Mouse (Mus musculus) stomach, postnatal 0 days (tissue): ENCODE results near the gene Eefsec. TPM values are rescaled to one million over a fixed set of nuclear protein-coding genes. Genes with fewer than 3 reads are reported as not detected.

ENCODE experiments used
- ATAC-seq: fragments of 200-750 bp; cut with Nextera tagmentation; 2 replicates; pipeline ENCODE4 v1.8.0; 2017; ENCODE audit not compliant: low FRiP score, low TSS enrichment
- DNase-seq: peaks from one replicate; pipeline ENCODE4 v3.0.0-alpha.2; 2016; ENCODE audit warnings: low spot score
- H3K27ac ChIP-seq: fragments of 300-500 bp; sonication (generic); replicated peaks from 2 replicates; pipeline ENCODE4 v1.5.1; 2014; ENCODE audit warnings: mild to moderate bottlenecking, control low read depth
- H3K27me3 ChIP-seq: fragments of 300-500 bp; sonication (generic); 2 replicates; pipeline ENCODE4 v1.6.1; 2014; ENCODE audit warnings: low read length; ENCODE audit not compliant: control insufficient read depth, insufficient read depth
- H3K36me3 ChIP-seq: fragments of 300-500 bp; sonication (generic); 2 replicates; pipeline ENCODE4 v1.6.1; 2014; ENCODE audit warnings: low read length, mixed read lengths; ENCODE audit not compliant: control insufficient read depth, insufficient read depth
- H3K4me1 ChIP-seq: fragments of 300-500 bp; sonication (generic); replicated peaks from 2 replicates; pipeline ENCODE4 v1.6.1; 2014; ENCODE audit warnings: antibody characterized with exemption; ENCODE audit not compliant: control insufficient read depth, insufficient read depth
- H3K4me2 ChIP-seq: fragments of 300-500 bp; sonication (generic); replicated peaks from 2 replicates; pipeline ENCODE4 v1.6.1; 2014; ENCODE audit warnings: low read depth, mild to moderate bottlenecking, control low read depth, moderate library complexity
- H3K4me3 ChIP-seq: fragments of 300-500 bp; sonication (generic); 2 replicates; pipeline ENCODE4 v1.5.1; 2014; ENCODE audit warnings: low read depth, low read length, control low read depth
- H3K9ac ChIP-seq: fragments of 300-500 bp; sonication (generic); 2 replicates; pipeline ENCODE4 v1.6.1; 2014; ENCODE audit warnings: mild to moderate bottlenecking, low read length, control low read depth, mixed read lengths
- H3K9me3 ChIP-seq: fragments of 300-500 bp; sonication (generic); 2 replicates; pipeline ENCODE4 v1.6.1; 2016; ENCODE audit warnings: low read length; ENCODE audit not compliant: control insufficient read depth
- CTCF ChIP-seq: IDR thresholded peaks from 2 replicates; pipeline ENCODE4 v1.5.1; 2016; ENCODE audit warnings: antibody characterized with exemption, low read depth, mild to moderate bottlenecking, moderate library complexity
- EP300 ChIP-seq: optimal IDR thresholded peaks from 2 replicates; pipeline ENCODE3; 2016; ENCODE audit warnings: antibody characterized with exemption
- WGBS: fragments of 180-500 bp; shearing (Covaris S2); extraction: QIAGEN DNeasy Blood & Tissue Kit; methylation state at CpG from one replicate; pipeline ENCODE4 v1.1.7; 2014; 5-methylcytosine and 5-hydroxymethylcytosine counted together
- polyA plus RNA-seq: library from polyadenylated mRNA; unstranded; fragments of >200 nt; fragmentation: Nextera tagmentation; extraction: Ambion mirVana; gene quantifications from 2 replicates; pipeline ENCODE4 v1.2.1, GENCODE M21; 2015

Gene Eefsec
- polyA plus RNA-seq, 1 experiment from 2014 or later, result 20.6 TPM

DNA sequence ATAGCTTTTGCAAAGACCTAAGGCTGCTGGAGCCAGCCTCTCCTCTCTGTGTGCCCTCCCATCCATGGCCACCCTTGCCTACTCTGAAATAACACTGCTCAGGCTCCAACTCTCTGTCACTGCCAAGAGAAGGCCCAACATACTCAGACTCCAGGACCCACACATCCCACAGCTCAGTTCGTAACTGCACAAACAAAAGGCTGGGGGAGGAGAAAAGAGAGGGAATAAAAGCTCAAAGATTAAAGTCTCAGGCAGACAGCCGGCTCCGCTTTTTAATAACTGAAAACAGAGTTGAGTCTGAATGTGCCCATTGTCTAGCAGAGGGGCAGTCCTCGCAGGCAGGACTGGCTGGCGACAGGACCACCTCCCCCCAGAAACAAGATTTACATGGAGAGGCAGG lies 36.8 kb downstream of the Eefsec start:
- no peak for ATAC-seq
- H3K27me3 ChIP-seq, result no peaks in the 10 kb centered on the region
- H3K9me3 ChIP-seq, result no peaks in the 10 kb centered on the region
- H3K4me3 ChIP-seq, result no peak overlapping the region
- H3K4me2 ChIP-seq, result no peak overlapping the region
- no peak overlapping the region for H3K9ac ChIP-seq
- DNase-seq, result no peak
- no peaks in the 10 kb centered on the region for H3K36me3 ChIP-seq
- 49% methylated on average over 5 of the region's 5 CpGs for WGBS
- TF ChIP-seq EP300 (no peak), CTCF (no peak)
- H3K4me1 ChIP-seq, result 0 out of 2 replicates have a peak, but pooled peaks cover 3% of the 10 kb centered on the region
- 0 out of 2 replicates have a peak overlapping the region, but pooled peaks have one; percentile 24 for H3K27ac ChIP-seq

DNA sequence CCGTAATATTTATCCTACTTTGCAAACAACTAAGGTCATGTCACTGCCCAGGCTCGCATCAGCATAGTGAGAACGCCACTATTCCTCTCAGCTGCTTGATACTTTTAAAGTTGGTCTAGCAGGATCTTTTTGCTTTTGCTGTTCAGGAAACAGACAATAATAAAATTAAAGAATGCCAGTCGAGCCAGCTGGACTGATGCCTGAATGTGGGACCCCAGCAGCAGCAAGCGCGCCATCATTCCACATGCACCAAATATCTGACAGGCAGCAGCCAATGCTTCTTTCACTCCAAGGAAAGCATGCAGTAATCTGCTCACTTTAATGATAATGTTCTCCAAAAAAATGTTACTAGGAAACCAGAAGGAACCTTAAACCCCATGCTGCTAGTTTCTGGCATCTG lies 45.9 kb downstream of the Eefsec start:
- WGBS, result 63% methylated on average over 6 of the region's 6 CpGs
- H3K27ac ChIP-seq, result no peak overlapping the region
- no peaks in the 10 kb centered on the region for H3K4me1 ChIP-seq
- no peak overlapping the region for H3K4me2 ChIP-seq
- DNase-seq (no peak), ATAC-seq (no peak)
- no peaks in the 10 kb centered on the region for H3K36me3 ChIP-seq
- TF ChIP-seq EP300 (no peak), CTCF (no peak)
- no peak overlapping the region for H3K4me3 ChIP-seq
- H3K9me3 ChIP-seq, result no peaks in the 10 kb centered on the region
- H3K27me3 ChIP-seq, result no peaks in the 10 kb centered on the region
- no peak overlapping the region for H3K9ac ChIP-seq

DNA sequence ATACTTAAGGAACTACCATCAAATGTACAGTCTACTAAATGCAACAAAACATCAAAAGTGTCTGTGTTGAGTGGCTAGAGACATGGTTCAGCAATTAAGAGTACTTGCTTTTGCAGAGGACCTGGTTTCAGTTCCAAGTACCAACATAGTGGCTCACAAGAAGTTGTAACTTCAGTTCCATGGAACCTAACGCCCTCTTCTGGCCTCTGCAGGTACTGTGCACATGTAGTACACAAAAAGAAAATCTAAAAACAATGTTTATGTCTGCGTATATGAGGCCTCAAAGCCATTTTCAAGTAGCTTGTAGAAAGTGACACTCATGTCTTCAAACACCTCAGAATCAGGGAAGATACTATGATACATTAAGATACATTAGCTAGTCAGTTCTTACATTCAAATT lies 48.4 kb downstream of the Eefsec start:
- Histone ChIP-seq H3K4me3 (no peak overlapping the region), H3K9ac (no peak overlapping the region), H3K9me3 (no peaks in the 10 kb centered on the region), H3K4me2 (no peak overlapping the region), H3K36me3 (no peaks in the 10 kb centered on the region), H3K27me3 (no peaks in the 10 kb centered on the region), H3K4me1 (no peaks in the 10 kb centered on the region), H3K27ac (no peak overlapping the region)
- 66% methylated on average over 2 of the region's 2 CpGs for WGBS
- DNase-seq (no peak), ATAC-seq (no peak)
- TF ChIP-seq CTCF, result peak; percentile 38; the same call in 1 of the 2 replicates
- no peak for TF ChIP-seq EP300

DNA sequence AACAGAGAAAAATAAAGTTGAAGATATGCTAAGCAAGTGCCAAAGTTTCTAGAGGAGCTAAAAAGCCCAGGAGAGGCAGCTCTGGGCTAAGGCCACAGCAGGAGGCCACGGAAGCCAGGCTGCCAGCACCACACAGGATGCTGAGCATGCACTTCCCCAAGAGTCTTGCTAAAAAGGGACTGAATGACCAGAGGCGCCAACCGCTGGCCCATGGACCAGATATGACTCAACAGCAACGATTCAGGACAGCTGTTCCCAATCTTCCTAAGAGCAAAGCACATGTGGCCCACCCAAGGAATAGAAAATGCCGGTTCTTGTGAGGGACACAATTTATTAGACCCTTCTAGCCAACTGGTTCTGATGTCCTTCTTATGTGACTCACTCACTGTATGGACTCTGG lies 57.4 kb downstream of the Eefsec start:
- Histone ChIP-seq H3K4me2 (no peak overlapping the region), H3K4me1 (peaks cover 4% of the 10 kb centered on the region; the same call in 1 of the 2 replicates), H3K36me3 (no peaks in the 10 kb centered on the region), H3K4me3 (no peak overlapping the region), H3K9ac (no peak overlapping the region), H3K27ac (peak overlapping the region; percentile 65), H3K27me3 (no peaks in the 10 kb centered on the region), H3K9me3 (no peaks in the 10 kb centered on the region)
- WGBS, result 50% methylated on average over 5 of the region's 5 CpGs
- no peak for TF ChIP-seq CTCF
- TF ChIP-seq EP300, result no peak
- DNase-seq, result no peak
- ATAC-seq, result peak; percentile 56; the same call in 1 of the 2 replicates

DNA sequence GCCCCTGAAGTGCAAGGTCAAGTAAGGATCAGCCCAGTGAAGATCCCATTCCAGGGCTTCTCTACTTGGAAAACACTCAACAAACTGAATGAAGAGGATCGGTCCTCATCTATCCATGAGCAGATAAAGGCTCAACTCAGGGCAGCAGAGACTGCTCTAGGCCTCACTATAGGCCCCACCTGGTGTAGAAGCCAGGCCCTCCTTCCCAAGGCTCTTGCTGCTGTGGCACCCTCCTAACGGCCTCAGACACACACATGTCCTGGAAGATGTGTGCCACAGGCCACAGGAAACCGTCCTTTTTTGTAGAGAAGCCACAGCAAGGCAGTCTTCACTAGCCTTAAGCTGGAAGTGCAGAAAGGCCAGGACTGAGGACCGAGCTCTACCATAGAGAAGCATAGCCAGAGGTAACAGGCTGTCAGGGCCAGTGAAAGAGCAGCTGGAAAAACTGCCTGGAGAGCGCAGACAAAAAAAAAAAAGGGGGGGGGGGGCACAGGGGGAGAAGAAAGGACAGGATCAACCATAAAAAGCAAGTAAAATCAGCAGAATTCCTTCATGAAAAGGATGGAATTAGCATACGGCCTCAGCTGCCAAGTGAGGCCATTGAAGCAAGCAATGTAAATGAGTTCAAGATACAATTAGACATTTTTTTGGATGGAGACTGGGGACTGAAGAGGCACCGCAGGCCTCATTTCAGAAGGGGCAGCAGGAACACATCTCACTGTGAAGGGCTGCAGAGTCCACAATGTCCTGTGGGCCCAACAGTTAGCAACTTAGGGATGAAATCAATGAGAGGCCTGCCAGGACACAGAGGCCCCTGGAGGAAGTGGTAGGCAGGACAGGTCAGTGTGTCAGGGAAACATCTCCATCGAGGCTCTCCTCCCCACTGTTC lies 58.3 kb downstream of the Eefsec start:
- 49% methylated on average over 8 of the region's 8 CpGs for WGBS
- Histone ChIP-seq H3K27me3 (no peaks in the 10 kb centered on the region), H3K4me2 (no peak overlapping the region), H3K4me3 (no peak overlapping the region), H3K36me3 (no peaks in the 10 kb centered on the region), H3K4me1 (peaks cover 4% of the 10 kb centered on the region; the same call in 1 of the 2 replicates), H3K9me3 (no peaks in the 10 kb centered on the region), H3K27ac (peak overlapping the region; percentile 81), H3K9ac (no peak overlapping the region)
- peak; percentile 68; the same call in 1 of the 2 replicates for ATAC-seq
- no peak for TF ChIP-seq EP300
- TF ChIP-seq CTCF, result peak; percentile 32; the same call in 1 of the 2 replicates
- no peak for DNase-seq
